8 mouse cellular contexts compared by ENCODE assay signal in the genomic region with DNA sequence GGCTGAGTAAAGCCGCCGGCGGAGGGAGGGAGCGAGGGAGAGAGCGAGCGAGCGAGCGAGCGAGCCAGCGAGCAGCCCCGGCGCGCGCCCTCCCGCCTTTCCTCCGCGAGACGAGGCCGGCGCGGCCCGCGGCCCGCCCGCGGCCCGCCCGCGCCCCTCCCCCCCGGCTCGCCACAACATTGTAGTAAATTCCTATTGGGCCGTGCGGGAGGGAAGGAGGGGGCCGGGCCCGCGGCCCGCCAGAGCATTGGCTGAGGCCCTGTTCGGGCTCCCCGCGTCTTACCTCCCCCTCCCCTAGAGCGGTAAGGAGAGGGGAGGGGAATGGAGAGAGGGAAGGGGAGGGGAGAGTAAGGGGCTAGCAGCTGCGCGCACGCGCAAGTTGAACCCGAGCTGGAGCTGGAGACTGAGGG. TPM values are rescaled to one million over a fixed set of nuclear protein-coding genes. Genes with fewer than 3 reads are reported as not detected.
DNase-seq lines count a peak whose midpoint lies in the region; ATAC-seq and TF ChIP-seq lines count a peak whose summit lies in the region.

No protein-coding gene starts in this region.

- H3K27me3 ChIP-seq in limb, embryonic 13.5 days, result 0 out of 2 replicates have a peak, but pooled peaks cover 3% of the 10 kb centered on the region
- H3K27me3 ChIP-seq in midbrain, embryonic 15.5 days (replicated peaks), result no peaks in the 10 kb centered on the region
- H3K27me3 ChIP-seq in spleen, adult 2 months (ENCODE audit: control insufficient read depth, insufficient read depth, low read length), result no peaks in the 10 kb centered on the region

- no peaks in the 10 kb centered on the region for H3K36me3 ChIP-seq in limb, embryonic 13.5 days
- no peaks in the 10 kb centered on the region for H3K36me3 ChIP-seq in midbrain, embryonic 15.5 days (replicated peaks)
- no peaks in the 10 kb centered on the region for H3K36me3 ChIP-seq in spleen, adult 2 months (ENCODE audit: control insufficient read depth, insufficient read depth, low read length)

- peak overlapping the region; percentile 81 for H3K4me3 ChIP-seq in bone marrow macrophage, adult 2 months (ENCODE audit: insufficient read depth, low read length)
- peak overlapping the region; percentile 70 for H3K4me3 ChIP-seq in embryonic fibroblast, embryonic 13.5 days (ENCODE audit: insufficient read depth, low read length)
- H3K4me3 ChIP-seq in limb, embryonic 13.5 days, result peak overlapping the region; percentile 95
- peak overlapping the region; percentile 84 for H3K4me3 ChIP-seq in midbrain, embryonic 15.5 days
- peak overlapping the region; percentile 68 for H3K4me3 ChIP-seq in spleen, adult 2 months (ENCODE audit: extremely low read depth, insufficient read depth, insufficient read length)

- H3K9me3 ChIP-seq in limb, embryonic 13.5 days, result no peaks in the 10 kb centered on the region
- no peaks in the 10 kb centered on the region for H3K9me3 ChIP-seq in midbrain, embryonic 15.5 days

- peak; percentile 74 to 76 for DNase-seq in B cell, adult 2 months
- DNase-seq in heart, adult 9 months (ENCODE audit: low spot score in 2 of 2), result peak; percentile 89 to 90
- DNase-seq in kidney, adult 9 months, result peak; percentile 89
- DNase-seq in spleen, adult 2 months (ENCODE audit: low read depth in 1 of 2, low spot score in 2 of 2), result peak; percentile 58 to 82

- under 1% methylated on average over 20 of the region's 46 CpGs for WGBS in limb, embryonic 13.5 days
- under 1% methylated on average over 34 of the region's 46 CpGs for WGBS in midbrain, embryonic 15.5 days
- WGBS in spleen, adult 2 months, result under 1% methylated on average over 30 of the region's 46 CpGs

- peak overlapping the region; percentile 97 for H3K9ac ChIP-seq in limb, embryonic 13.5 days
- H3K9ac ChIP-seq in midbrain, embryonic 15.5 days, result peak overlapping the region; percentile 89

- ATAC-seq in limb, embryonic 13.5 days (ENCODE audit: low FRiP score, low read depth), result peak; percentile 99
- peak; percentile 98 for ATAC-seq in midbrain, embryonic 15.5 days (replicated peaks)

- H3K27ac ChIP-seq in bone marrow macrophage, adult 2 months (ENCODE audit: insufficient read depth, low read depth, low read length), result no peak overlapping the region
- H3K27ac ChIP-seq in embryonic fibroblast, embryonic 13.5 days (ENCODE audit: insufficient read depth, low read length), result no peak overlapping the region
- peak overlapping the region; percentile 95 for H3K27ac ChIP-seq in limb, embryonic 13.5 days
- peak overlapping the region; percentile 99 for H3K27ac ChIP-seq in midbrain, embryonic 15.5 days
- H3K27ac ChIP-seq in spleen, adult 2 months (ENCODE audit: insufficient read depth, low read length), result peak overlapping the region; percentile 48

- TF ChIP-seq CTCF in bone marrow macrophage, adult 2 months (IDR thresholded peaks at IDR 0.05; ENCODE audit: low read depth, low read length), result no peak
- no peak for TF ChIP-seq CTCF in embryonic fibroblast, embryonic 13.5 days (IDR thresholded peaks at IDR 0.05; ENCODE audit: borderline replicate concordance, insufficient read depth, low read length)
- TF ChIP-seq CTCF in spleen, adult 2 months (IDR thresholded peaks at IDR 0.05; ENCODE audit: extremely low read depth, insufficient read depth, insufficient read length, insufficient replicate concordance), result no peak

- TF ChIP-seq POLR2A in bone marrow macrophage, adult 2 months (IDR thresholded peaks at IDR 0.05; ENCODE audit: borderline replicate concordance, low read depth, low read length), result no peak
- TF ChIP-seq POLR2A in embryonic fibroblast, embryonic 13.5 days (IDR thresholded peaks at IDR 0.05; ENCODE audit: low read depth, low read length), result no peak; the same call in 1 of the 2 replicates
- TF ChIP-seq POLR2A in spleen, adult 2 months (IDR thresholded peaks at IDR 0.05; ENCODE audit: low read depth, low read length), result no peak

- peaks cover 13% of the 10 kb centered on the region for H3K4me1 ChIP-seq in bone marrow macrophage, adult 2 months (ENCODE audit: control insufficient read depth, insufficient read depth, low read length)
- no peaks in the 10 kb centered on the region for H3K4me1 ChIP-seq in embryonic fibroblast, embryonic 13.5 days (ENCODE audit: control insufficient read depth, insufficient read depth, low read length)
- peaks cover 43% of the 10 kb centered on the region for H3K4me1 ChIP-seq in limb, embryonic 13.5 days
- H3K4me1 ChIP-seq in midbrain, embryonic 15.5 days, result peaks cover 37% of the 10 kb centered on the region
- H3K4me1 ChIP-seq in spleen, adult 2 months (ENCODE audit: control insufficient read depth, insufficient read depth, insufficient read length), result no peaks in the 10 kb centered on the region

- peak overlapping the region; percentile 91 for H3K4me2 ChIP-seq in limb, embryonic 13.5 days (replicated peaks)
- peak overlapping the region; percentile 74 for H3K4me2 ChIP-seq in midbrain, embryonic 15.5 days

RNA-seq across cellular contexts. Expression of a gene that starts 25.5 kb away (rescaled TPM):
- 0.24 TPM in 1 of 2 replicates, not detected in the other for polyA plus RNA-seq in bone marrow macrophage, adult 2 months (2012; ENCODE audit: insufficient read depth, insufficient read length, missing spikeins)
- polyA plus RNA-seq in embryonic fibroblast, embryonic 13.5 days (2011; ENCODE audit: insufficient read length, low read depth, missing spikeins), result 0.35 TPM in 1 of 2 replicates, not detected in the other
- polyA plus RNA-seq in limb, embryonic 13.5 days (2015; fragmentation: Nextera tagmentation; extraction: Ambion mirVana), result 0.08 TPM in 1 of 2 replicates, not detected in the other
- 0.08 TPM in 1 of 2 replicates, not detected in the other for polyA plus RNA-seq in midbrain, embryonic 15.5 days (2015; fragmentation: Nextera tagmentation; extraction: Ambion mirVana)
- polyA plus RNA-seq in spleen, adult 2 months (2012; rRNA removed), result 0.11 and 0.19 TPM in 2 replicates

RNA-seq across cellular contexts. Expression of a gene that starts 26.1 kb away (rescaled TPM):
- polyA plus RNA-seq in bone marrow macrophage, adult 2 months (2012; ENCODE audit: insufficient read depth, insufficient read length, missing spikeins), result 79.8 and 84.7 TPM in 2 replicates
- 21.6 and 34.0 TPM in 2 replicates for polyA plus RNA-seq in embryonic fibroblast, embryonic 13.5 days (2011; ENCODE audit: insufficient read length, low read depth, missing spikeins)
- polyA plus RNA-seq in limb, embryonic 13.5 days (2015; fragmentation: Nextera tagmentation; extraction: Ambion mirVana), result 70.4 and 78.8 TPM in 2 replicates
- 74.4 and 80.1 TPM in 2 replicates for polyA plus RNA-seq in midbrain, embryonic 15.5 days (2015; fragmentation: Nextera tagmentation; extraction: Ambion mirVana)
- polyA plus RNA-seq in spleen, adult 2 months (2012; rRNA removed), result 66.5 and 94.1 TPM in 2 replicates

Comparison
In these comparisons a context has a peak if more than half of its experiments do, and no peak if none do; other contexts are left out.
1. H3K27ac ChIP-seq: peak in limb, embryonic 13.5 days (single experiment), midbrain, embryonic 15.5 days (single experiment) and spleen, adult 2 months (single experiment); none in bone marrow macrophage, adult 2 months (single experiment) and embryonic fibroblast, embryonic 13.5 days (single experiment).
2. Peak in every context shown above with its lines, with median percentiles within 50 percentile points of each other: DNase-seq and H3K4me3 ChIP-seq.